Mouse (Mus musculus) heart, embryonic 12.5 days (tissue): ENCODE measurements around the gene Ppp1r37. TPM values are rescaled to one million over a fixed set of nuclear protein-coding genes. Genes with fewer than 3 reads are reported as not detected.
A peak's percentile ranks its signal among the peaks of the same experiment; 100 is the strongest.
"Not testable (repeated sequence)": the region's sequence is repeated elsewhere in the genome, so short reads cannot be mapped to it uniquely, and the experiment has no call there.

Experiments
- ATAC-seq: fragments of 200-750 bp; cut with Nextera tagmentation; 2 replicates; pipeline ENCODE4 v1.8.0; 2017; ENCODE audit warnings: moderate TSS enrichment, moderate library complexity; ENCODE audit not compliant: insufficient number of reproducible peaks, low FRiP score
- H3K27ac ChIP-seq: fragments of 300-500 bp; sonication (generic); 2 replicates; pipeline ENCODE4 v1.5.1; 2016; ENCODE audit warnings: mild to moderate bottlenecking, moderate library complexity; ENCODE audit not compliant: poor library complexity, severe bottlenecking
- H3K27me3 ChIP-seq: fragments of 300-500 bp; sonication (generic); replicated peaks from 2 replicates; pipeline ENCODE4 v1.6.1; 2016; ENCODE audit warnings: mild to moderate bottlenecking, moderate library complexity
- H3K36me3 ChIP-seq: fragments of 300-500 bp; sonication (generic); 2 replicates; pipeline ENCODE4 v1.6.1; 2016; ENCODE audit warnings: mild to moderate bottlenecking, moderate library complexity
- H3K4me1 ChIP-seq: fragments of 300-500 bp; sonication (generic); replicated peaks from 2 replicates; pipeline ENCODE4 v1.6.1; 2016; ENCODE audit warnings: mild to moderate bottlenecking
- H3K4me2 ChIP-seq: fragments of 300-500 bp; sonication (generic); 2 replicates; pipeline ENCODE4 v1.6.1; 2016; ENCODE audit warnings: mild to moderate bottlenecking, moderate library complexity
- H3K4me3 ChIP-seq: fragments of 300-500 bp; sonication (generic); 2 replicates; pipeline ENCODE4 v1.5.1; 2016; ENCODE audit warnings: mild to moderate bottlenecking
- H3K9ac ChIP-seq: fragments of 300-500 bp; sonication (generic); 2 replicates; pipeline ENCODE4 v1.6.1; 2016; ENCODE audit warnings: mild to moderate bottlenecking, moderate library complexity
- H3K9me3 ChIP-seq: fragments of 300-500 bp; sonication (generic); replicated peaks from 2 replicates; pipeline ENCODE4 v1.6.1; 2016; ENCODE audit warnings: mild to moderate bottlenecking, moderate library complexity
- WGBS: fragments of 180-500 bp; shearing (Covaris S2); methylation state at CpG from one replicate; pipeline ENCODE4 v1.1.7; 2016; 5-methylcytosine and 5-hydroxymethylcytosine counted together
- polyA plus RNA-seq: library from polyadenylated mRNA; unstranded; fragments of >200 nt; fragmentation: Nextera tagmentation; extraction: Ambion mirVana; gene quantifications from 2 replicates; pipeline ENCODE4 v1.2.1, GENCODE M21; 2016

Gene Ppp1r37
- 26.2 and 26.5 TPM in 2 replicates for polyA plus RNA-seq

DNA sequence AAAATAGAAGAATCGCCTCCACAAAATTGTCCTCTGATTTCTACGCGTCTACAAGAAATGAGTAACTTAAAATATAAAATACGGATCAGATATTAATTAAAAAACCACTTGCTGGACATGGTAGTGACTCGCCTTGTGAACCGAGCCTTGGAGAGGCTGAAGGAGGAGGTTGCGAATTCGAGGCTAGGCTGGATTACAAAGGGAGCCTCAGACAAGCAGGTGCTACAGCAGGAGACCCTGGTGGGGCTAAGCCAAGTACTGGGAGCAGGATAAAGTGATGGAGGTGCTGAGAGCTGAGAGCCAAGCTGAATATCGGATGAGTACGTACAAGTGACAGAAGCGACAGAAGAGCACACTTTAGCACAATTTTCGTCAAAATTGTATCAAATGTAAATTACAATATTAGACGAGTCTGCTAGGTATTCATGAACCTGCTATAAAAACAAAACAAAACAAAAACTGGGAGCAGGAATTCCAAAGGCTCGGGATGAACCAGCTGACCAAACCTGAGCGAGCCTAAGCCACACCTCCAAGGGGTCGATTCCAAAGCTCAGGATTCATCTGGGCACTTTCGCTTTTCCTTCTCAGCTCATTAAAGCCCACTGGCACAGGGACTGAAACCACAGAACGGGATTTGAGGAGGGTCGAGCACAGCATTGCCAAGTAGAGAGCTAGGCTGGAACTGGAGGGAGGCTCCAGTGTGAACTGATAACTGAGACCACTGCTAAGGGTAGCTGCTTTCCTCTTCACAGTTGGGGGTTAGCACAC lies at the start of gene Ppp1r37:
Gene Ppp1r37, minus strand, starts transcription at position 434 of the 768 bp plus-strand sequence.
- H3K4me1 ChIP-seq, result peaks cover 42% of the 10 kb centered on the region
- peak; percentile 24; the same call in 1 of the 2 replicates for ATAC-seq
- peak within 1 kb of the TSS; percentile 78 for H3K4me3 ChIP-seq
- 2% methylated on average over 19 of the region's 19 CpGs for WGBS
- H3K9me3 ChIP-seq, result peaks cover 6% of the 10 kb centered on the region; the same call in 1 of the 2 replicates
- peak within 1 kb of the TSS; percentile 95 for H3K9ac ChIP-seq
- peaks cover 37% of the 10 kb centered on the region for H3K36me3 ChIP-seq
- no peaks in the 10 kb centered on the region for H3K27me3 ChIP-seq
- H3K4me2 ChIP-seq, result peak within 1 kb of the TSS; percentile 94
- peak within 1 kb of the TSS; percentile 79 for H3K27ac ChIP-seq

DNA sequence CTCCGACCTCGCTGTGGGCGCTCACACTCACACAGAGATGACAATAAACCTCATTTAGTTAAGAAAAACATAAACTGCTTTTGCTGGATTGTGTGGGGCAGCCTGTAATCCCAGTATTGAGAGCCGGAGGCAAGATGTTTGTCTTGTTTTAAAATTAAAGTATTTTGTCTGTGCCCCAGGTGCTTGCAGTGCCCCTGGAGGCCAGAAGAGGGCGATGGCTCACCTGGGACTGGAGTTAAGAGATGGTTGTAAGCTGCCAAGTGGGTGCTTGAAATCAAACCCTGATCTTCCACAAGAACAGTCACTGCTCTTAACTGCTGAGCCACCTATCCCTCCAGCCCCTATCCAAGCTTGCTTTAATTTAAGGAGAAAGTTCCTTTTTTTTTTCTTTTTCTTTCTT lies 48.1 kb upstream of the Ppp1r37 start:
- no peak for ATAC-seq
- WGBS, result 77% methylated on average over 5 of the region's 5 CpGs

DNA sequence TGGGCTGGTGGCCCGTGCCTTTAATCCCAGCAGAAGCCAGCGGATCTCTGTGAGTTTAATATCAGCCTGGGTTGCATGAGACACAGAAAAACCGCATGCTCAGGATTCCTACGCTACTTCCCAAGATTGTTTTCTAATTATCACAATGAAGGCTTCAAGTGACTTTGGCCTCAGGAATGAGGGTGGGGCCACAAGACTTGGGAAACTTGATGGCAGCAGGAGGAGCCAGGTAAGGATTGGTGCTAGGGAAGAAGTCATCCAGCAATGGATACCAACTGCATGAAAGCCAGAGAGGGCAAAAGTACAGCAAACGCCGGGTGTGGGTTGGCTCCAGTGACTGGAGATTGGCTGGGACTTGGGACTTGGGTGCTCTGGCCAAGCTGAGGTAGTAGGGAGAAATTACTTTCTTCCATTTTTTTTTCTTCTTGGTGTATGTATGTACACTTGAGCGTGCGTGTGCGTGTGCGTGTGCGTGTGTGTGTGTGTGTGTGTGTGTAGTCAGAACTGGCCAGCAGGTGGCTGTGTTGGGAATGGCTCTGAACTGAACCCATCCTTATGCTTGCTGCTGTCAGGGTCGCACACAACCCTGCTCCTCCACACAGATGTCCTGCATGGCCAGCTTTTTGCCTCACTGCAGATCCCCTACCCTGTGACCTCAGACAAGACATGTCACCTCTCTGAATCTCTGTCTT lies 46.9 kb upstream of the Ppp1r37 start:
- Histone ChIP-seq H3K36me3 (peaks cover 9% of the 10 kb centered on the region), H3K4me1 (no peaks in the 10 kb centered on the region), H3K27me3 (no peaks in the 10 kb centered on the region), H3K9ac (no peak overlapping the region), H3K27ac (no peak overlapping the region), H3K9me3 (no peaks in the 10 kb centered on the region), H3K4me2 (no peak overlapping the region), H3K4me3 (no peak overlapping the region)
- WGBS, result 82% methylated on average over 12 of the region's 12 CpGs
- no peak for ATAC-seq

More for the DNA sequence above, 48.1 kb upstream of the Ppp1r37 start:
- H3K27me3 ChIP-seq, result no peaks in the 10 kb centered on the region
- no peak overlapping the region for H3K9ac ChIP-seq
- H3K4me3 ChIP-seq, result no peak overlapping the region
- H3K4me1 ChIP-seq, result no peaks in the 10 kb centered on the region
- no peak overlapping the region for H3K4me2 ChIP-seq
- H3K36me3 ChIP-seq, result peaks cover 17% of the 10 kb centered on the region
- no peaks in the 10 kb centered on the region for H3K9me3 ChIP-seq
- no peak overlapping the region for H3K27ac ChIP-seq

DNA sequence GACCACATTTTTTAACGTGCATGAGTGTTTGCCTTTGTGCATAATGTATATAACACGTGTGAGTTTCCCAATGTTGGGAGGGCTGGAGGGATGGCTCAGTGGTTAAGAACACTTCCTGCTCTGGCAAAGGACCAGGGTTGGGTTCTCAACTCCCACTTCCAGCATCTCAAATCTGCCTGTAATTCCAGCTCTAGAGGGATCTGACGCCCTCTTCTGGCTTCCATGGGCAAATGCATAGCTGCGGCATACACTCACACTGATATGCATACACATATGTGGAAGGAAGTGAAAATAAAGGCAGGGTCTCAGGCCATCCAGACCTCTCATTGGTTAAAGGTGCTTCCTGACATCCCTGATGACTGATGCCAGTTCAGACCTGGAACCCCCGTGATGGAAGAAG lies 44.4 kb upstream of the Ppp1r37 start:
- Histone ChIP-seq H3K36me3 (peaks cover 10% of the 10 kb centered on the region), H3K27me3 (no peaks in the 10 kb centered on the region), H3K4me3 (no peak overlapping the region), H3K4me2 (no peak overlapping the region), H3K4me1 (peaks cover 15% of the 10 kb centered on the region), H3K27ac (no peak overlapping the region), H3K9ac (no peak overlapping the region), H3K9me3 (no peaks in the 10 kb centered on the region)
- 79% methylated on average over 5 of the region's 5 CpGs for WGBS
- no peak for ATAC-seq

DNA sequence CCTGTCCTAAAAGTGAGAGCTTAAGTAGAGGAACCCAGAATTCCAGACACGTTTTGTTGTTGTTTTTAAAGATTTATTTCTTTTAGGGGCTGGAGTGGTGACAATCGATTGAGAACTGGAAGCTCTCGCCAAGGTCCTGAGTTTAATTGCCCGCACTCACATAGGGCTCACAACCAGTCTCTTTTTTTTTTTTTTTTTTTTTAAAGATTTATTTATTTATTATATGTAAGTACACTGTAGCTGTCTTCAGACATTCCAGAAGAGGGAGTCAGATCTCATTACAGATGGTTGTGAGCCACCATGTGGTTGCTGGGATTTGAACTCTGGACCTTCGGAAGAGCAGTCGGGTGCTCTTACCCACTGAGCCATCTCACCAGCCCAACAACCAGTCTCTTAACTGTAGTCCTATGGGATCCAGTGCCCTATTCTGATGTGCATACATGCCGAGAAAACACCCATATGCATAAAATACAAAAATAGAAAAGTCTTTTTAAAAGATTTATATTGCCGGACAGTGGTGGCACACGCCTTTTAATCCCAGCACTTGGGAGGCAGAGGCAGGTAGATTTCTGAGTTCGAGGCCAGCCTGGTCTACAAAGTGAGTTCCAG lies 41.8 kb upstream of the Ppp1r37 start:
- peaks cover 33% of the 10 kb centered on the region for H3K4me1 ChIP-seq
- not testable (repeated sequence) for ATAC-seq, H3K27ac ChIP-seq, H3K9ac ChIP-seq, H3K27me3 ChIP-seq, H3K9me3 ChIP-seq
- H3K4me3 ChIP-seq, result peak overlapping the region; percentile 94
- WGBS, result 58% methylated on average over 10 of the region's 10 CpGs
- H3K4me2 ChIP-seq, result peak overlapping the region; percentile 89
- H3K36me3 ChIP-seq, result peaks cover 31% of the 10 kb centered on the region

DNA sequence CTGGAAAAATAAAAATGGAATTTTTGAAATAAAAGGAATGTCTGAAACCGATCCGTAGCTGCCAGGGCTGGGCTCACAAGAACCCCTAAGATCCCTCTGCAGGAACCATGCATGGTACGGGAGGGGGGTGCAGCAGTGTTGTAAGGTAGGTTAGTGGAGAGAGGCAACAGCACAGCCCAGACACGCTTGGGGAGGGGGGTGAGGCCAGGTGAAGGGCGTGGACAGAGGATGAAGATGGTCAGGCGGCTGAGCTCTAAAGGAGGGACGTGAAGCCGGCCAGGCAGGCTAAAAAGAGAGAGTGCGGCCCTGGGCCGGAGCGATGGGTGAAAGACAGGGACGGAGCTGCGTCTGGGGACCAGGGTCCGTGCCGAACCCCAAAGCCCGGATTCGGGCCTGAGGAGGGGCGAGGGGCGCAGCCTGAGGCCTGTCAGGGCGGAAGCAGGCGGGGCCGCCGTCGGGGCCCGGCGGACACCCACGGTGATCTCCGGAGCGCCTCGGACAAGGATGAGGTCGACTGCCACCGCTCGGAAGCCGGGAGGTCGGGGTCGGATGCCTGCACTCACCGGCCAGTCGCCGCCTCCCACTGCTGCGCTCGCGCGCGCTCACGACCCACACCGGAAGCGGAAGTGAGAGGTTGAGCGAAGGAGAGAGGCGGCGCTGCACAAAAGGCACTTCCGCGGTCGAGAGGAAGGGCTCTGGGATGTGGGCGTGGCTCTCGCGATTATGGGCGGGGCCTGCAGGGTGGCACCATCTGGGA lies 41.2 kb upstream of the Ppp1r37 start, which contains the start of gene Clasrp:
Gene Clasrp, minus strand, starts transcription at position 638 of the 757 bp plus-strand sequence.
- Histone ChIP-seq H3K9me3 (no peaks in the 10 kb centered on the region), H3K4me1 (peaks cover 33% of the 10 kb centered on the region), H3K36me3 (peaks cover 37% of the 10 kb centered on the region), H3K4me3 (peak within 1 kb of the TSS; percentile 94), H3K4me2 (peak within 1 kb of the TSS; percentile 89), H3K27ac (peak within 1 kb of the TSS; percentile 68), H3K27me3 (no peaks in the 10 kb centered on the region), H3K9ac (peak within 1 kb of the TSS; percentile 96)
- 1% methylated on average over 57 of the region's 57 CpGs for WGBS
- peak; percentile 92 for ATAC-seq

DNA sequence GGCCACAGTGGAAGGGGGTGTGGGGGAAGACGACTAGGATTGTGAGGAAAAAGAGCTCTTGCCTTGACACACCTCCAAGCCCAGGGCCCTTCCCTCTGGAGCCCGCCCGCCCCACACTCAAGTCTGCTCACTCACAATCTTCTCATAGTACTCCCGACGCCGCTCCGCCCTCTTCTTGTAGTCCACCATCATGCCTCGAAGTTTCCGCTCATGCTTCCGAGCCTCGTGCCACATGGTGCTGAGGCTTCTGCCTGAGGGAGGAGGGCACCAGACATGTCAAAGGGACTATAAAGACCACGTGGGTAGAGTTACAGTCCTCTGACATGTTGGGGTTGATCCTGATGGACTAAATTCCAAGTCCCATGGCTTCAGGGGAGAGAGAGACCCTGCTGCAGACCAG lies 40.2 kb upstream of the Ppp1r37 start:
- ATAC-seq, result no peak
- H3K4me3 ChIP-seq, result peak overlapping the region; percentile 94
- peaks cover 33% of the 10 kb centered on the region for H3K4me1 ChIP-seq
- H3K27ac ChIP-seq, result no peak overlapping the region
- no peaks in the 10 kb centered on the region for H3K27me3 ChIP-seq
- peak overlapping the region; percentile 89 for H3K4me2 ChIP-seq
- no peaks in the 10 kb centered on the region for H3K9me3 ChIP-seq
- H3K36me3 ChIP-seq, result peaks cover 47% of the 10 kb centered on the region
- H3K9ac ChIP-seq, result peak overlapping the region; percentile 96
- WGBS, result 71% methylated on average over 12 of the region's 12 CpGs

DNA sequence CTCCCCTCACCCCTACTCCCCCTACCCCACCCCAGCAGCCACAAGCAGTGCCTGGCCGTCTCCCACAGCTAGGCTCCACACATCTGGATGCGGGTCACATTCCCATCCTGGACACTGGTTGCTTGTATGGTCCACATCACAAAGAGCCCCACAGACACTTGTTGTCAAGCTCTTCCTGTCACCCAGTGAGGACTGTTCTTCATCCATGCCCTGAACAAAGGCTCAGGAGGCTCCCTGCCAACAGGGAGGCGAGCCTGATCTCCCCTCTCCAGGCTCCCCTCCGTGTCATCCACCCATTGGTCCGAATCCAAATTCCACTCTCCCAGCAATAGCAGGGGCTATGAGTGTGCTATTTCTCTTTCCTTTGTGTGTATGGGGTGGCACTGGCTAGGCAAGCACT lies 37.7 kb upstream of the Ppp1r37 start:
- Histone ChIP-seq H3K27me3 (no peaks in the 10 kb centered on the region), H3K27ac (no peak overlapping the region), H3K9ac (no peak overlapping the region)

DNA sequence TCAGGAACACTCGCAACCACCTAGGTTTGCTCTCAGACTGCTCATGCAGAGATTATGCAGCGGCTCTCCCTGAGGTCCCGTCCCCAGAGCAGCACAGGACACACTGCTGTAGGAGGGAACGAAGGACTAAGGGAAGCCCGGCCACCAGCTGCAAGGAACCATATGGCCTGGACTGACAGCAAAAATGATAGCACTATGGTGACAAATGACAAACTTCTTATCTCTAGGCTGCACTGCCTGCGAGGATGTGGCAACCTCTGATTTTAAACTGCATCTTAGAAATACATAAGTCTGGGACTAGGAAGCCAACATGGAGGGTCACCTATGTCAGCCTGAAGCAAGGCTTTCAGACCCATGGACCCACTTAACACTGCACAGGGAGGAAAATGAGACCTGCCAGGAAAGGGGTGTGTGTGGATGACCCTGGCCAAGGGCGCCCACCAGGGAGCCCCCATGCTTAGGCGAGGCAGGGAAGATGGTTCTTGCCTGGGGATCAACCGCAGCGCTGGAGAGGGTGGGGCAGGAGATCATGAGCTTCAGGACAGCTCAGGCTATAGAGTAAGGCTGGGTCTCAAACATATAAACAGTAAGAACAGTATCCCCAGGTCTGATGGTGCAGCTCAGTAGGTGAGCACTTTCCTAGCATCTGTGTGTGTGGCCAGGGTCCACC lies 30.3 kb upstream of the Ppp1r37 start:
- no peak for ATAC-seq
- no peak overlapping the region for H3K4me3 ChIP-seq
- peaks cover 92% of the 10 kb centered on the region for H3K36me3 ChIP-seq
- H3K4me2 ChIP-seq, result no peak overlapping the region
- WGBS, result 78% methylated on average over 10 of the region's 10 CpGs
- H3K9me3 ChIP-seq, result no peaks in the 10 kb centered on the region
- H3K4me1 ChIP-seq, result no peaks in the 10 kb centered on the region
- no peak overlapping the region for H3K9ac ChIP-seq
- no peaks in the 10 kb centered on the region for H3K27me3 ChIP-seq
- H3K27ac ChIP-seq, result no peak overlapping the region

More for the DNA sequence above, 37.7 kb upstream of the Ppp1r37 start:
- no peak overlapping the region for H3K4me2 ChIP-seq
- no peaks in the 10 kb centered on the region for H3K9me3 ChIP-seq
- ATAC-seq, result no peak
- H3K4me1 ChIP-seq, result peaks cover 33% of the 10 kb centered on the region
- WGBS, result 72% methylated on average over 5 of the region's 5 CpGs
- H3K4me3 ChIP-seq, result no peak overlapping the region
- H3K36me3 ChIP-seq, result peaks cover 65% of the 10 kb centered on the region

DNA sequence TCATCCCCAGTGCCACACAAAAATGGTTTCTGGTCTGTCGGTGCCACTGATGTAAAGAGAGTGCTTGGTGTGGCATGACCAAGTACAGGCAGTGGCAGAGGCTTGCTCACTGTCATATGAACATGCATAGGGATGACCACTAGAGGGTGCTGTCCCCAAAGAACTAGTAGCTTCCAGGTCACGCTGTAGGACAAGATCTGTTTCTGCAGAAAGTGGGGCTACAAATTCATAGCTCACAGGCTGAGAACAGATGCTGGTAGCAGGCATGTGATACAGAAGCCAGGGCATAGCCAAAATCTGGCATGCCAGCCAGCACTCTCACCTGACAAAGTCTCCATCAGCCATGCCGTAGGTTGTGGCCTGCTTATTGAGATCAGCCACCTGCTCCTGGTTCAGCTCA lies 27.0 kb upstream of the Ppp1r37 start:
- H3K9me3 ChIP-seq, result no peaks in the 10 kb centered on the region
- peaks cover 15% of the 10 kb centered on the region for H3K4me1 ChIP-seq
- WGBS, result 67% methylated on average over 3 of the region's 3 CpGs
- H3K27ac ChIP-seq, result no peak overlapping the region
- no peak overlapping the region for H3K4me2 ChIP-seq
- H3K27me3 ChIP-seq, result no peaks in the 10 kb centered on the region
- no peak overlapping the region for H3K4me3 ChIP-seq
- peaks cover 98% of the 10 kb centered on the region for H3K36me3 ChIP-seq
- peak overlapping the region; percentile 15; the same call in 1 of the 2 replicates for H3K9ac ChIP-seq
- ATAC-seq, result no peak
